Mouse (Mus musculus): ENCODE results near the gene Cdhr5. TPM values are rescaled to one million over a fixed set of nuclear protein-coding genes. Genes with fewer than 3 reads are reported as not detected.

Gene Cdhr5
- total RNA-seq, 1 experiment = 0.13 TPM

GRCm38 (mm10) chr7:141277701-141278678, 1.4 kb upstream of the Cdhr5 start:
- H3K4me1 ChIP-seq (ENCODE audit: control insufficient read depth in 2 of 2, insufficient read depth in 2 of 2, low read length in 2 of 2, poor library complexity in 1 of 2) = peaks cover 8 to 21% of the 10 kb centered on the region in 2 experiments
- H3K4me3 ChIP-seq (ENCODE audit: insufficient read depth in 1 of 2, low read depth in 1 of 2, low read length in 2 of 2, poor library complexity in 1 of 2, severe bottlenecking in 1 of 2) = peak overlapping the region in 1 of 2 experiments; percentile 80; a peak in 1 of 4 replicates
- TF ChIP-seq MAFK (IDR thresholded peaks at IDR 0.05; ENCODE audit: insufficient read depth, low read depth, low read length) (no peak), HCFC1 (IDR thresholded peaks at IDR 0.05; ENCODE audit: borderline replicate concordance, insufficient read depth, low read length) (no peak), ZC3H11A (IDR thresholded peaks at IDR 0.05; ENCODE audit: borderline replicate concordance, low read depth, low read length) (no peak), ZNF384 (IDR thresholded peaks at IDR 0.05; ENCODE audit: low read depth, low read length) (no peak), CHD2 (IDR thresholded peaks at IDR 0.05; ENCODE audit: low read depth, low read length) (no peak)
- no peaks in the 10 kb centered on the region for H3K36me3 ChIP-seq (ENCODE audit: control insufficient read depth, insufficient read depth, low read length, poor library complexity, severe bottlenecking)
- no peak for DNase-seq (ENCODE audit: low read depth, low spot score)
- H3K27ac ChIP-seq (ENCODE audit: insufficient read depth, low read depth, low read length, poor library complexity, severe bottlenecking) = no peak overlapping the region
- in situ Hi-C loops (cut with MboI; ENCODE audit: low sequenced_read_pairs in 2 of 2, unreplicated experiment in 2 of 2) = no loop called here
- H3K9me3 ChIP-seq (ENCODE audit: control insufficient read depth, insufficient read depth, low read depth, low read length) = no peaks in the 10 kb centered on the region
- H3K9ac ChIP-seq (ENCODE audit: insufficient read depth, low read depth, low read length, poor library complexity, severe bottlenecking) = no peak overlapping the region

- Histone ChIP-seq H3K9ac (ENCODE audit: insufficient read depth, low read depth, low read length, poor library complexity, severe bottlenecking) (no peak overlapping the region), H3K36me3 (ENCODE audit: control insufficient read depth, insufficient read depth, low read length, poor library complexity, severe bottlenecking) (no peaks in the 10 kb centered on the region), H3K4me3 (ENCODE audit: insufficient read depth in 1 of 2, low read depth in 1 of 2, low read length in 2 of 2, poor library complexity in 1 of 2, severe bottlenecking in 1 of 2) (no peak overlapping the region), H3K4me1 (ENCODE audit: control insufficient read depth in 2 of 2, insufficient read depth in 2 of 2, low read length in 2 of 2, poor library complexity in 1 of 2) (peaks cover 8 to 21% of the 10 kb centered on the region in 2 experiments), H3K9me3 (ENCODE audit: control insufficient read depth, insufficient read depth, low read depth, low read length) (no peaks in the 10 kb centered on the region), H3K27ac (ENCODE audit: insufficient read depth, low read depth, low read length, poor library complexity, severe bottlenecking) (no peak overlapping the region)
- TF ChIP-seq ZNF384 (IDR thresholded peaks at IDR 0.05; ENCODE audit: low read depth, low read length) (no peak), MAFK (IDR thresholded peaks at IDR 0.05; ENCODE audit: insufficient read depth, low read depth, low read length) (no peak), HCFC1 (IDR thresholded peaks at IDR 0.05; ENCODE audit: borderline replicate concordance, insufficient read depth, low read length) (no peak), CHD2 (IDR thresholded peaks at IDR 0.05; ENCODE audit: low read depth, low read length) (no peak), ZC3H11A (IDR thresholded peaks at IDR 0.05; ENCODE audit: borderline replicate concordance, low read depth, low read length) (no peak)
- in situ Hi-C loops (cut with MboI; ENCODE audit: low sequenced_read_pairs in 2 of 2, unreplicated experiment in 2 of 2) = no loop called here
- no peak for DNase-seq (ENCODE audit: low read depth, low spot score)
These were observed 1.2 kb downstream of the Cdhr5 start for GRCm38 (mm10) chr7:141275356-141275755.

GRCm38 (mm10) chr7:141270631-141271030, 6.0 kb downstream of the Cdhr5 start:
- no peaks in the 10 kb centered on the region for H3K36me3 ChIP-seq (ENCODE audit: control insufficient read depth, insufficient read depth, low read length, poor library complexity, severe bottlenecking)
- H3K4me3 ChIP-seq (ENCODE audit: insufficient read depth in 1 of 2, low read depth in 1 of 2, low read length in 2 of 2, poor library complexity in 1 of 2, severe bottlenecking in 1 of 2) = no peak overlapping the region
- TF ChIP-seq HCFC1 (IDR thresholded peaks at IDR 0.05; ENCODE audit: borderline replicate concordance, insufficient read depth, low read length) (no peak), MAFK (IDR thresholded peaks at IDR 0.05; ENCODE audit: insufficient read depth, low read depth, low read length) (no peak), CHD2 (IDR thresholded peaks at IDR 0.05; ENCODE audit: low read depth, low read length) (no peak), ZNF384 (IDR thresholded peaks at IDR 0.05; ENCODE audit: low read depth, low read length) (no peak), ZC3H11A (IDR thresholded peaks at IDR 0.05; ENCODE audit: borderline replicate concordance, low read depth, low read length) (no peak)
- H3K9ac ChIP-seq (ENCODE audit: insufficient read depth, low read depth, low read length, poor library complexity, severe bottlenecking) = no peak overlapping the region
- H3K4me1 ChIP-seq (ENCODE audit: control insufficient read depth in 2 of 2, insufficient read depth in 2 of 2, low read length in 2 of 2, poor library complexity in 1 of 2) = peaks cover 2 to 11% of the 10 kb centered on the region in 2 experiments; a peak in 2 of 4 replicates
- no peak overlapping the region for H3K27ac ChIP-seq (ENCODE audit: insufficient read depth, low read depth, low read length, poor library complexity, severe bottlenecking)
- DNase-seq (ENCODE audit: low read depth, low spot score) = no peak
- in situ Hi-C loops (cut with MboI; ENCODE audit: low sequenced_read_pairs in 2 of 2, unreplicated experiment in 2 of 2) = no loop called here
- no peaks in the 10 kb centered on the region for H3K9me3 ChIP-seq (ENCODE audit: control insufficient read depth, insufficient read depth, low read depth, low read length)

- in situ Hi-C loops (cut with MboI; ENCODE audit: low sequenced_read_pairs in 2 of 2, unreplicated experiment in 2 of 2) = no loop called here
- no peak for TF ChIP-seq ZC3H11A (IDR thresholded peaks at IDR 0.05; ENCODE audit: borderline replicate concordance, low read depth, low read length)
- no peak for TF ChIP-seq MAFK (IDR thresholded peaks at IDR 0.05; ENCODE audit: insufficient read depth, low read depth, low read length)
- no peak for TF ChIP-seq ZNF384 (IDR thresholded peaks at IDR 0.05; ENCODE audit: low read depth, low read length)
- TF ChIP-seq HCFC1 (IDR thresholded peaks at IDR 0.05; ENCODE audit: borderline replicate concordance, insufficient read depth, low read length) = no peak
- no peak for TF ChIP-seq CHD2 (IDR thresholded peaks at IDR 0.05; ENCODE audit: low read depth, low read length)
These were observed 7.4 kb downstream of the Cdhr5 start for GRCm38 (mm10) chr7:141269273-141269545.

More at GRCm38 (mm10) chr7:141269273-141269545, 7.4 kb downstream of the Cdhr5 start:
- Histone ChIP-seq H3K9ac (ENCODE audit: insufficient read depth, low read depth, low read length, poor library complexity, severe bottlenecking) (no peak overlapping the region), H3K4me1 (ENCODE audit: control insufficient read depth in 2 of 2, insufficient read depth in 2 of 2, low read length in 2 of 2, poor library complexity in 1 of 2) (peaks cover 2 to 13% of the 10 kb centered on the region in 2 experiments; a peak in 2 of 4 replicates), H3K27ac (ENCODE audit: insufficient read depth, low read depth, low read length, poor library complexity, severe bottlenecking) (no peak overlapping the region), H3K4me3 (ENCODE audit: insufficient read depth in 1 of 2, low read depth in 1 of 2, low read length in 2 of 2, poor library complexity in 1 of 2, severe bottlenecking in 1 of 2) (peak overlapping the region; percentile 4 to 49; a peak in 2 of 4 replicates), H3K36me3 (ENCODE audit: control insufficient read depth, insufficient read depth, low read length, poor library complexity, severe bottlenecking) (no peaks in the 10 kb centered on the region), H3K9me3 (ENCODE audit: control insufficient read depth, insufficient read depth, low read depth, low read length) (no peaks in the 10 kb centered on the region)
- DNase-seq (ENCODE audit: low read depth, low spot score) = no peak
